Mouse (Mus musculus) thymus, adult 2 months (tissue): ENCODE data around the gene Tmem121b.
A peak's percentile ranks its signal among the peaks of the same experiment; 100 is the strongest.

ENCODE experiments used
- CTCF ChIP-seq: fragments of 200-500 bp; IDR thresholded peaks from 2 replicates; pipeline ENCODE4 v1.5.1; 2012; ENCODE audit warnings: mild to moderate bottlenecking, control low read depth, low read length, moderate library complexity, borderline replicate concordance; ENCODE audit not compliant: control insufficient read depth, poor library complexity, insufficient read depth; ENCODE audit errors: extremely low read depth
- POLR2A ChIP-seq: fragments of 200-500 bp; IDR thresholded peaks from 2 replicates; pipeline ENCODE4 v1.6.1; 2012; ENCODE audit warnings: mild to moderate bottlenecking, low read length, control low read depth, moderate library complexity; ENCODE audit not compliant: control insufficient read depth, poor library complexity, insufficient read depth; ENCODE audit errors: extremely low read depth

DNA sequence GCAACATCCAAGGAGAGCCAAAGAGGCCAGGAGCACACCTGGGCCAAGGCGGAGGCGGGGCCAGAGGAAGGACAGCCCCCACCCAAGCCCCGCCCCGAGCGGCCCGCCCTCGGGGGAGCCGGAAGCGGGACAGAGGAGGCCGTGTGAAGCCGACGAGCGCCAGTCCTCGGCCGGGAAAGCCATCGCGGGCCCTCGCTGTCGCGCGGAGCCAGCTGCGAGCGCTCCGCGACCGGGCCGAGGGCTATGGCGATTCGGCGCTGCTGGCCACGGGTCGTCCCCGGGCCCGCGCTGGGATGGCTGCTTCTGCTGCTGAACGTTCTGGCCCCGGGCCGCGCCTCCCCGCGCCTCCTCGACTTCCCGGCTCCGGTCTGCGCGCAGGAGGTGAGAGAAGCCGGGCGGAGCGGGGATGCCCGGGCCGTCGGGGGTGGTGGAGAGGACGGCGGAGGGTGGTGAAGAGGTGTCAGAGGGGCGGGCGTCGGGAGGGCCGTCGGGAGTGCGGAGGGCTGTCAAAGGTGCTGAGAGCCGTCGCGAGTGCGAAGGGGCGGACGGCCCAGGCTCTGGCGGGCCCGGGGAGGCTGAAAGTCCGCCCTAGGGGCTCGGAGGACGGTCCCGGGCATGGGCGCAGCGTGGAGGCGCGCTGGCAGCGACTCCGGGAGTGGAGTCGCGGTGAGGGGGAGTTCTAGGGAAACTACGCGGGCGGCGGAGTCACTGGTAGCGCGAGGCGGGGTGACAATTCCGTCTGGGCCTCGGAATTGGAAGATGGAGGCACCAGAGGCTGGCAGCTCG, 30.3 kb downstream of the Tmem121b start, which contains the start of gene Il17ra:
- TF ChIP-seq CTCF (peak; percentile 41; the same call in 1 of the 2 replicates), POLR2A (peak; percentile 99)
